Mouse (Mus musculus): Measurements from ENCODE around the gene Gfpt2. TPM values are rescaled to one million over a fixed set of nuclear protein-coding genes. Genes with fewer than 3 reads are reported as not detected.

The Gfpt2 gene
- total and polyA plus RNA-seq, 3 experiments: 0.04 TPM; not detected in 2

DNA sequence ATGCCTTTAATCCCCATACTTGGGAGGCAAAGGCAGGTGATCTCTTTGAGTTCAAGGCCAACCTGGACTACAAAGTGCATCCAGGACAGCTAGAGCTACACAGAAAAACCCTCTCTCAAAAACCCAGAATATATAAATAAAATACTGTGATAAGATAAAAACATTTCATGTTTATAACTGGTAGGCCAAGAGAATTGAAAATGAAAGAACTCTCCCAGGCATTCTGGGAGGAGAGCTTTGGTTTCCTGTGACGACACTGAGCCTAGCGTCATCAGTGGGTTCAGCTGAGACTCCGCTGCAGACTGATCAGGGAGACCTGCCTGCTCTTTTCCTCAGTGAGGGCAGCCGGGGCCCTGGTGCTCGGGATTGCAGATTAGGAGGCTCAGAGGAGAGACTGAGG is 61.2 kb downstream of the Gfpt2 start:
- Histone ChIP-seq H3K79me2 (replicated peaks; ENCODE audit: control insufficient read depth, extremely low read depth, insufficient read depth, poor library complexity, severe bottlenecking) (no peaks in the 10 kb centered on the region), H3K4me1 (ENCODE audit: control insufficient read depth in 1 of 2, insufficient read depth in 2 of 2) (peaks cover 2 to 12% of the 10 kb centered on the region in 2 experiments; a peak in 2 of 4 replicates), H3K9me3 (replicated peaks; ENCODE audit: low read length) (no peaks in the 10 kb centered on the region), H3K9ac (ENCODE audit: insufficient read depth, low read depth) (no peak overlapping the region), H3K36me3 (replicated peaks in 1 of 2; ENCODE audit: control insufficient read depth in 1 of 2, insufficient read depth in 1 of 2, low read length in 1 of 2) (peaks cover 8 to 44% of the 10 kb centered on the region in 2 experiments), H3K4me2 (ENCODE audit: insufficient read depth, low read depth, poor library complexity, severe bottlenecking) (no peak overlapping the region), H3K4me3 (replicated peaks in 1 of 3; ENCODE audit: low read depth in 2 of 3, low read length in 2 of 3, poor library complexity in 1 of 3) (no peak overlapping the region), H3K27ac (ENCODE audit: insufficient read depth, low read depth) (no peak overlapping the region), H3K27me3 (replicated peaks) (no peaks in the 10 kb centered on the region)
- no peak for DNase-seq (ENCODE audit: extremely low read depth)
- dilution Hi-C loops (cut with MboI; ENCODE audit: extremely low pct_ligation_motif_present, extremely low pct_unique_long_range_greater_than_20kb, low sequenced_read_pairs): no loop called here
- in situ Hi-C loops (cut with MboI; ENCODE audit: low pct_ligation_motif_present, low pct_unique_long_range_greater_than_20kb, low sequenced_read_pairs): no loop called here
- TF ChIP-seq ZMIZ1 (IDR thresholded peaks at IDR 0.05; ENCODE audit: low read depth, low read length) (no peak), MYC (IDR thresholded peaks at IDR 0.05; ENCODE audit: low read depth, low read length) (no peak), POLR2A (IDR thresholded peaks at IDR 0.05; ENCODE audit: low read depth, low read length) (no peak), HCFC1 (IDR thresholded peaks at IDR 0.05; ENCODE audit: low read depth, low read length) (no peak), MEF2A (IDR thresholded peaks at IDR 0.05; ENCODE audit: borderline replicate concordance, low read depth, low read length) (no peak), ELF1 (IDR thresholded peaks at IDR 0.05; ENCODE audit: low read depth, low read length) (no peak), GABPA (IDR thresholded peaks at IDR 0.05; ENCODE audit: insufficient replicate concordance, low read depth, low read length) (no peak), BHLHE40 (IDR thresholded peaks at IDR 0.05; ENCODE audit: low read depth, low read length) (no peak), TBP (conservative IDR thresholded peaks at IDR 0.05; ENCODE audit: low read depth, low read length) (no peak), MAX (IDR thresholded peaks at IDR 0.05; ENCODE audit: low read length) (no peak), IRF4 (IDR thresholded peaks at IDR 0.05; ENCODE audit: low read depth, low read length) (no peak), CTCF (conservative IDR thresholded peaks at IDR 0.05 in 1 of 2, IDR thresholded peaks at IDR 0.05 in 1 of 2; ENCODE audit: low read depth in 2 of 2, low read length in 2 of 2) (no peak), TCF12 (IDR thresholded peaks at IDR 0.05; ENCODE audit: low read depth, low read length) (no peak), USF1 (IDR thresholded peaks at IDR 0.05; ENCODE audit: low read depth, low read length) (no peak)

DNA sequence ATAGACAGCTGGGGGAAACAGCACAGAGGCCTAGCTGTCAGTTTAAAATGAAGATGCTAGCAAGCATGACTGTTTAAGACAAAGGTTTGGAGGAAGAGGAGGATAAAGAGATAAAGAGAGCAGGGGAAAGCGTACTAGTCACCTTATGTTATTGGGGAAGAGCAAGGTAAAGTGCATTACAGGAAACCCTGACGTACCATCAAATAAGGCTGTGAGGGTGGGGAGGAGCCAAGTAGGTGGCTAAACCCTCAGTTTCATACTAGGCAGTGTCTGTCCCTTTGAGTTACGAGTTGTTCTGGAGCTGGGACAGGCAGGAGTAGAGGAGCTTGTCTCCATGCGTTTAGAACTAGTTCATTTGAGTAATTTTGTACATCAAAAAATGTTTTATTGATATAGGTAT is 67.2 kb downstream of the Gfpt2 start:
- dilution Hi-C loops (cut with MboI; ENCODE audit: extremely low pct_ligation_motif_present, extremely low pct_unique_long_range_greater_than_20kb, low sequenced_read_pairs): no loop called here
- in situ Hi-C loops (cut with MboI; ENCODE audit: low pct_ligation_motif_present, low pct_unique_long_range_greater_than_20kb, low sequenced_read_pairs): loop anchor here (10.0 kb wide), 1 partner anchor 206 kb away; no protein-coding TSS in a partner anchor
- no peaks in the 10 kb centered on the region for H3K79me2 ChIP-seq (replicated peaks; ENCODE audit: control insufficient read depth, extremely low read depth, insufficient read depth, poor library complexity, severe bottlenecking)
- H3K36me3 ChIP-seq (replicated peaks in 1 of 2; ENCODE audit: control insufficient read depth in 1 of 2, insufficient read depth in 1 of 2, low read length in 1 of 2): peaks cover 6 to 38% of the 10 kb centered on the region in 2 experiments
- no peak overlapping the region for H3K4me2 ChIP-seq (ENCODE audit: insufficient read depth, low read depth, poor library complexity, severe bottlenecking)
- TF ChIP-seq BHLHE40 (IDR thresholded peaks at IDR 0.05; ENCODE audit: low read depth, low read length) (no peak), UBTF (IDR thresholded peaks at IDR 0.05; ENCODE audit: low read depth, low read length) (no peak), MAX (IDR thresholded peaks at IDR 0.05; ENCODE audit: low read length) (no peak), TBP (conservative IDR thresholded peaks at IDR 0.05; ENCODE audit: low read depth, low read length) (no peak), MEF2A (IDR thresholded peaks at IDR 0.05; ENCODE audit: borderline replicate concordance, low read depth, low read length) (no peak), RCOR1 (conservative IDR thresholded peaks at IDR 0.05; ENCODE audit: low read depth, low read length) (no peak), KAT2A (IDR thresholded peaks at IDR 0.05; ENCODE audit: insufficient replicate concordance, low read length) (no peak), GABPA (IDR thresholded peaks at IDR 0.05; ENCODE audit: insufficient replicate concordance, low read depth, low read length) (no peak), ZKSCAN1 (IDR thresholded peaks at IDR 0.05; ENCODE audit: borderline replicate concordance, low read depth, low read length) (no peak), USF1 (IDR thresholded peaks at IDR 0.05; ENCODE audit: low read depth, low read length) (no peak), CTCF (conservative IDR thresholded peaks at IDR 0.05 in 1 of 2, IDR thresholded peaks at IDR 0.05 in 1 of 2; ENCODE audit: low read depth in 2 of 2, low read length in 2 of 2) (no peak), JUND (conservative IDR thresholded peaks at IDR 0.05; ENCODE audit: low read depth, low read length) (no peak), POLR2A (IDR thresholded peaks at IDR 0.05; ENCODE audit: low read depth, low read length) (no peak), ELF1 (IDR thresholded peaks at IDR 0.05; ENCODE audit: low read depth, low read length) (no peak), MAFK (IDR thresholded peaks at IDR 0.05; ENCODE audit: insufficient replicate concordance, low read length) (no peak), JUN (IDR thresholded peaks at IDR 0.05; ENCODE audit: insufficient read depth, low read depth, low read length) (no peak), MAZ (IDR thresholded peaks at IDR 0.05; ENCODE audit: low read depth, low read length) (no peak), POLR2AphosphoS2 (IDR thresholded peaks at IDR 0.05; ENCODE audit: low read depth, low read length) (no peak), MYC (IDR thresholded peaks at IDR 0.05; ENCODE audit: low read depth, low read length) (no peak)
- H3K4me1 ChIP-seq (ENCODE audit: control insufficient read depth in 1 of 2, insufficient read depth in 2 of 2): peaks cover 2 to 12% of the 10 kb centered on the region in 2 experiments; a peak in 2 of 4 replicates
- H3K4me3 ChIP-seq (replicated peaks in 1 of 3; ENCODE audit: low read depth in 2 of 3, low read length in 2 of 3, poor library complexity in 1 of 3): no peak overlapping the region
- H3K27me3 ChIP-seq (replicated peaks): no peaks in the 10 kb centered on the region
- no peak for DNase-seq (ENCODE audit: extremely low read depth)
- H3K9me3 ChIP-seq (replicated peaks; ENCODE audit: low read length): no peaks in the 10 kb centered on the region
- no peak overlapping the region for H3K27ac ChIP-seq (ENCODE audit: insufficient read depth, low read depth)
- H3K9ac ChIP-seq (ENCODE audit: insufficient read depth, low read depth): no peak overlapping the region

All from CH12.LX (cell line).